Mouse (Mus musculus) limb, embryonic 13.5 days (tissue): ENCODE data around the gene Vcp. TPM values are rescaled to one million over a fixed set of nuclear protein-coding genes. Genes with fewer than 3 reads are reported as not detected.

Experiments used
- ATAC-seq: fragments of 200-750 bp; cut with Nextera tagmentation; 2 replicates; pipeline ENCODE4 v1.8.0; 2017; ENCODE audit warnings: low read depth, moderate number of reproducible peaks, moderate TSS enrichment; ENCODE audit not compliant: low FRiP score
- H3K27ac ChIP-seq: fragments of 300-500 bp; sonication (generic); 2 replicates; pipeline ENCODE4 v1.5.1; 2015; ENCODE audit warnings: inconsistent platforms, mild to moderate bottlenecking, moderate library complexity
- H3K27me3 ChIP-seq: fragments of 300-500 bp; sonication (generic); 2 replicates; pipeline ENCODE4 v1.6.1; 2015; ENCODE audit warnings: mild to moderate bottlenecking, inconsistent platforms
- H3K36me3 ChIP-seq: fragments of 300-500 bp; sonication (generic); 2 replicates; pipeline ENCODE4 v1.6.1; 2015; ENCODE audit warnings: inconsistent platforms, mild to moderate bottlenecking, moderate library complexity
- H3K4me1 ChIP-seq: fragments of 300-500 bp; sonication (generic); 2 replicates; pipeline ENCODE4 v1.6.1; 2015; ENCODE audit warnings: inconsistent platforms
- H3K4me2 ChIP-seq: fragments of 300-500 bp; sonication (generic); replicated peaks from 2 replicates; pipeline ENCODE4 v1.6.1; 2015; ENCODE audit warnings: inconsistent platforms, mild to moderate bottlenecking, moderate library complexity
- H3K4me3 ChIP-seq: fragments of 300-500 bp; sonication (generic); 2 replicates; pipeline ENCODE4 v1.5.1; 2015; ENCODE audit warnings: moderate library complexity, mild to moderate bottlenecking, inconsistent platforms
- H3K9ac ChIP-seq: fragments of 300-500 bp; sonication (generic); 2 replicates; pipeline ENCODE4 v1.6.1; 2015; ENCODE audit warnings: mild to moderate bottlenecking, inconsistent platforms
- H3K9me3 ChIP-seq: fragments of 300-500 bp; sonication (generic); 2 replicates; pipeline ENCODE4 v1.6.1; 2016; ENCODE audit warnings: inconsistent platforms
- WGBS: fragments of 180-500 bp; shearing (Covaris S2); methylation state at CpG from one replicate; pipeline ENCODE4 v1.1.7; 2015; 5-methylcytosine and 5-hydroxymethylcytosine counted together
- polyA plus RNA-seq: library from polyadenylated mRNA; unstranded; fragments of >200 nt; fragmentation: Nextera tagmentation; extraction: Ambion mirVana; gene quantifications from 2 replicates; pipeline ENCODE4 v1.2.1, GENCODE M21; 2015

Gene Vcp
- polyA plus RNA-seq, 1 experiment from 2014 or later, result 608 TPM

GRCm38 (mm10) chr4:42950065-42950558, 50.2 kb downstream of the Vcp start:
- Histone ChIP-seq H3K9ac (peak overlapping the region; percentile 86), H3K27me3 (peaks cover 23% of the 10 kb centered on the region), H3K36me3 (peaks cover 7% of the 10 kb centered on the region; the same call in 1 of the 2 replicates), H3K9me3 (no peaks in the 10 kb centered on the region), H3K4me3 (peak overlapping the region; percentile 76), H3K4me2 (peak overlapping the region; percentile 81), H3K4me1 (peaks cover 42% of the 10 kb centered on the region), H3K27ac (peak overlapping the region; percentile 84)
- 1% methylated on average over 17 of the region's 27 CpGs for WGBS
- peak; percentile 81 for ATAC-seq

GRCm38 (mm10) chr4:42949676-42950051, 50.6 kb downstream of the Vcp start, which contains the start of gene Dnajb5:
Dnajb5 (plus strand) TSS chr4:42949814.
- H3K4me3 ChIP-seq, result peak within 1 kb of the TSS; percentile 76
- peak; percentile 96 for ATAC-seq
- peak within 1 kb of the TSS; percentile 81 for H3K4me2 ChIP-seq
- no peaks in the 10 kb centered on the region for H3K9me3 ChIP-seq
- WGBS, result under 1% methylated on average over 37 of the region's 39 CpGs
- peak within 1 kb of the TSS; percentile 86 for H3K9ac ChIP-seq
- H3K36me3 ChIP-seq, result peaks cover 7% of the 10 kb centered on the region; the same call in 1 of the 2 replicates
- H3K27me3 ChIP-seq, result peaks cover 23% of the 10 kb centered on the region
- peaks cover 42% of the 10 kb centered on the region for H3K4me1 ChIP-seq
- peak within 1 kb of the TSS; percentile 84 for H3K27ac ChIP-seq

- 4% methylated on average over 14 of the region's 14 CpGs for WGBS
- Histone ChIP-seq H3K27ac (no peak overlapping the region), H3K27me3 (peaks cover 23% of the 10 kb centered on the region), H3K9ac (peak overlapping the region; percentile 86; the same call in 1 of the 2 replicates), H3K4me3 (peak overlapping the region; percentile 76), H3K36me3 (peaks cover 7% of the 10 kb centered on the region; the same call in 1 of the 2 replicates), H3K4me1 (peaks cover 42% of the 10 kb centered on the region), H3K9me3 (no peaks in the 10 kb centered on the region), H3K4me2 (peak overlapping the region; percentile 81)
- no peak for ATAC-seq
These were observed 51.1 kb downstream of the Vcp start for GRCm38 (mm10) chr4:42949051-42949675.

- Histone ChIP-seq H3K27me3 (peaks cover 28% of the 10 kb centered on the region), H3K27ac (no peak overlapping the region), H3K9me3 (no peaks in the 10 kb centered on the region), H3K4me3 (no peak overlapping the region), H3K4me2 (no peak overlapping the region), H3K36me3 (peaks cover 3% of the 10 kb centered on the region; the same call in 1 of the 2 replicates), H3K9ac (no peak overlapping the region), H3K4me1 (peaks cover 37% of the 10 kb centered on the region)
- ATAC-seq, result no peak
- 30% methylated on average over 13 of the region's 13 CpGs for WGBS
These were observed 51.8 kb downstream of the Vcp start for GRCm38 (mm10) chr4:42948527-42948926.

DNA sequence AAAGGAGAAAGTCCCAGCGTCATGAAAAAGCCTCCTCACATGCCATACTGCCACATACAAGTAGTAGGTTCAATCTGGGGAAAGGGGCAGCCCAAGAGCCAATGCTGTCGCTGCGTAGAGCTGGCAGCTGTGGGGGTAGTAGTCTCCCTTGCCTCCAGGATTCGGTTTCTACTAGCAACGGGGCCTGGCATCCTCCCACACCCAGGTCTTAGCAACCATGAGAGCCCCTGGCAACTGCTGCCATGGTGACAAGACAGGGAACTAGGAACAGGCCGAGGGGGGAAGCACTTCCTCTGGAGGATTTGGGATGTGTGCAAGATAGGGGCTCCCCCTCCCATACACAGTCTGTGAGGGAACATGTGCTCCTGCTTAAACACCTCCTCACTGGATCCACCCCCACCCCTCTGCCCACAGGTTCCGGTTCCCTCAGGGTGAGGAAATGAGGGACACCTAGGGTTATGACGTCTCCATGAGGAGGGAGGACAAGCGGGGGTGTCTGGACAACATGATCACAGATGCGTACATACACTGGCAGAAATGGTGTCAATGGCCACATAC, 53.5 kb downstream of the Vcp start:
- H3K4me3 ChIP-seq, result no peak overlapping the region
- H3K4me2 ChIP-seq, result no peak overlapping the region
- H3K27ac ChIP-seq, result no peak overlapping the region
- peaks cover 28% of the 10 kb centered on the region for H3K27me3 ChIP-seq
- no peak overlapping the region for H3K9ac ChIP-seq
- no peaks in the 10 kb centered on the region for H3K9me3 ChIP-seq
- WGBS, result 50% methylated on average over 10 of the region's 10 CpGs
- H3K36me3 ChIP-seq, result no peaks in the 10 kb centered on the region
- no peak for ATAC-seq
- peaks cover 24% of the 10 kb centered on the region for H3K4me1 ChIP-seq

DNA sequence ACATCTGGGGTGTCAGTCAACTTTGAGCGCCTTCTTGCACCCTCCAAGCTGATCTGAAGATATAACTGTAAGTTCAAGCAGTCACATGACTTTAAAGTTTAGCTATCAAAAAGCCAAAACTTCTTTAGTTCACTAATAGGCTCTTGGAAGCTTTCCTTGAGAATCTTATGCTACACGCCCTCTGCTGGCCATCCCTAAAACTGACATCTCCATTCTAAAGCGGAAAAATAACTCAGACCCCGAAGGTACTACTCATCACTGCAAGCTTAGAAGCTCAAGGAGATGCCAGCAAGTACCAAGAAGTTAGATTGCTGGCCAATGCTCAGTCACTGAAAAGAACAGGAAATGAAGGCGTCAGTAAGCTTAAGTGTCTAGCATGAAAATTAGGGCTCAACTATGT, 54.4 kb downstream of the Vcp start:
- no peak overlapping the region for H3K4me2 ChIP-seq
- no peaks in the 10 kb centered on the region for H3K36me3 ChIP-seq
- H3K27ac ChIP-seq, result no peak overlapping the region
- no peaks in the 10 kb centered on the region for H3K9me3 ChIP-seq
- peaks cover 28% of the 10 kb centered on the region for H3K27me3 ChIP-seq
- WGBS, result 10% methylated on average over 5 of the region's 5 CpGs
- H3K9ac ChIP-seq, result no peak overlapping the region
- no peak for ATAC-seq
- H3K4me1 ChIP-seq, result peaks cover 15% of the 10 kb centered on the region
- no peak overlapping the region for H3K4me3 ChIP-seq

- Histone ChIP-seq H3K4me1 (peaks cover 10% of the 10 kb centered on the region), H3K9me3 (no peaks in the 10 kb centered on the region), H3K27ac (no peak overlapping the region), H3K4me3 (no peak overlapping the region), H3K4me2 (no peak overlapping the region), H3K27me3 (peaks cover 28% of the 10 kb centered on the region), H3K36me3 (no peaks in the 10 kb centered on the region), H3K9ac (no peak overlapping the region)
- ATAC-seq, result no peak
- 85% methylated on average over 3 of the region's 3 CpGs for WGBS
These were observed 54.9 kb downstream of the Vcp start for GRCm38 (mm10) chr4:42945445-42945844.

GRCm38 (mm10) chr4:42945043-42945442, 55.3 kb downstream of the Vcp start:
- Histone ChIP-seq H3K27me3 (peaks cover 28% of the 10 kb centered on the region), H3K9me3 (no peaks in the 10 kb centered on the region), H3K36me3 (no peaks in the 10 kb centered on the region), H3K9ac (no peak overlapping the region), H3K4me3 (no peak overlapping the region), H3K4me1 (peaks cover 6% of the 10 kb centered on the region), H3K4me2 (no peak overlapping the region), H3K27ac (no peak overlapping the region)
- no peak for ATAC-seq
- WGBS, result 10% methylated on average over 6 of the region's 6 CpGs

DNA sequence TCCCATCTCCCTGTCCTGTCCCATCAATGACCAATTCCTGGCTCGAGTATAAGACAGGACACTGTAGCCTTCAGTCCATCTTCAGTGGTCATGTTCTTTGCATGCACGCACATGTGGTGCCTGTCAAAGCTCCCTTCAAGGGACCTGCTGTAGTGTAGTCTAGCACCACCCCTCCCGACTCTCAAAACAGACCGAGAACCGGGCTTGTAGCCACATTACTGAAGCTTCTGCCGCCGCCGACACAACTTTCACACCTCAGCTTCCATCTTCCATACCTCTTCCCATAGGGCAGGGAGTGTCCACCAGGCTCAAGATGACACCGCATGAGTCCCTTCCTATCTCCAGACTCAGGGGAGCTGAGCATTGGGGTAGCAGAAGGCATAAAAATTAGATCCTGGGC, 56.1 kb downstream of the Vcp start:
- H3K9me3 ChIP-seq, result no peaks in the 10 kb centered on the region
- peaks cover 4% of the 10 kb centered on the region for H3K4me1 ChIP-seq
- H3K27ac ChIP-seq, result no peak overlapping the region
- no peak for ATAC-seq
- no peak overlapping the region for H3K9ac ChIP-seq
- no peaks in the 10 kb centered on the region for H3K36me3 ChIP-seq
- no peak overlapping the region for H3K4me2 ChIP-seq
- H3K4me3 ChIP-seq, result no peak overlapping the region
- WGBS, result 87% methylated on average over 9 of the region's 9 CpGs
- peaks cover 33% of the 10 kb centered on the region for H3K27me3 ChIP-seq

- no peak for ATAC-seq
- H3K4me3 ChIP-seq, result no peak overlapping the region
- peaks cover 38% of the 10 kb centered on the region for H3K27me3 ChIP-seq
- no peaks in the 10 kb centered on the region for H3K9me3 ChIP-seq
- no peak overlapping the region for H3K9ac ChIP-seq
- H3K4me2 ChIP-seq, result no peak overlapping the region
- no peak overlapping the region for H3K27ac ChIP-seq
- 77% methylated on average over 5 of the region's 5 CpGs for WGBS
- H3K36me3 ChIP-seq, result no peaks in the 10 kb centered on the region
- H3K4me1 ChIP-seq, result no peaks in the 10 kb centered on the region
These were observed 57.0 kb downstream of the Vcp start for GRCm38 (mm10) chr4:42943341-42943740.

DNA sequence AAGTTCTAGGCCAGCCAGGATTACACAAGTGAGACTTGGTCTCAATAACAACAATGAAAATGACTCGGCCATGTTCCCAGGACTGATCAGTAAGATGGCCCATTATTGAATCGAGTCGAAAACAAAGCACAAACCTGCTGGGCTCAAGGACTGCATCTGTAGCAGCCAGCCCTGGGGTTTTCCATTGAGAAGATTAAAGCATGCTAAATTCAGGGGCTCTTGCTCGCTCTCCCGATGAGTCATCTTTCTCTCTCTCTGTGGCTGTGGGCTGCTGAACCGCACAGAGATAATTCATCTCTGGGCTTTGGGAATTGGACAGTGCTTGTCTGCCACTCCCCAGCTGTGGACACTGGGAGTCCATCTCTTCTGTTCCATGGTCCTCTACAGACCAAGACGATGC, 58.9 kb downstream of the Vcp start:
- Histone ChIP-seq H3K9me3 (no peaks in the 10 kb centered on the region), H3K9ac (no peak overlapping the region), H3K4me3 (no peak overlapping the region), H3K36me3 (no peaks in the 10 kb centered on the region), H3K4me2 (no peak overlapping the region), H3K27me3 (peaks cover 35% of the 10 kb centered on the region), H3K27ac (no peak overlapping the region), H3K4me1 (no peaks in the 10 kb centered on the region)
- ATAC-seq, result no peak
- 81% methylated on average over 7 of the region's 7 CpGs for WGBS

DNA sequence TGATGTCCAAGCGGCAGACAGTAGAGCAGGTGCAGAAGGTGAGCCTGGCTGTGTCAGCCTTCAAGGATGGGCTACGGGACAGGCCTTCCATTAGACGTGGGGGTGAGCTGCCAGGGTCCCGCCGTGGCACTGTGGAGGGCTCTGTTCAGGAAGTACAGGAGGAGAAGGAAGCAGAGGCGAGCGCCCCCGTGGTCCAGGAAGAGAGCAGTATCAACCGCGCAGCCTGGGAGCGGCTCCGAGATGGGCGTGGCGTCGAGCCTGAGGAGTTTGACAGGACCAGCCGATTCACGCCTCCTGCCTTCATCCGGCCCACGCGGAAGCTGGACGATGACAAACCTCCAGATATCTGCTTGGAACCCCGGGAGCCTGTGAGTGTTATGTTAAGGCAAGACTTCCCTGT, 66.7 kb downstream of the Vcp start:
- Histone ChIP-seq H3K27ac (no peak overlapping the region), H3K9me3 (no peaks in the 10 kb centered on the region), H3K9ac (no peak overlapping the region), H3K4me2 (peak overlapping the region; percentile 51), H3K27me3 (peaks cover 61% of the 10 kb centered on the region), H3K4me1 (peaks cover 6% of the 10 kb centered on the region; the same call in 1 of the 2 replicates), H3K36me3 (no peaks in the 10 kb centered on the region), H3K4me3 (peak overlapping the region; percentile 15; the same call in 1 of the 2 replicates)
- ATAC-seq, result peak; percentile 57; the same call in 1 of the 2 replicates
- 14% methylated on average over 22 of the region's 22 CpGs for WGBS
